Mouse (Mus musculus): ENCODE measurements around the gene Rnf19b. TPM values are rescaled to one million over a fixed set of nuclear protein-coding genes. Genes with fewer than 3 reads are reported as not detected.

Gene Rnf19b
- polyA plus RNA-seq, 1 experiment = 15.5 TPM

DNA sequence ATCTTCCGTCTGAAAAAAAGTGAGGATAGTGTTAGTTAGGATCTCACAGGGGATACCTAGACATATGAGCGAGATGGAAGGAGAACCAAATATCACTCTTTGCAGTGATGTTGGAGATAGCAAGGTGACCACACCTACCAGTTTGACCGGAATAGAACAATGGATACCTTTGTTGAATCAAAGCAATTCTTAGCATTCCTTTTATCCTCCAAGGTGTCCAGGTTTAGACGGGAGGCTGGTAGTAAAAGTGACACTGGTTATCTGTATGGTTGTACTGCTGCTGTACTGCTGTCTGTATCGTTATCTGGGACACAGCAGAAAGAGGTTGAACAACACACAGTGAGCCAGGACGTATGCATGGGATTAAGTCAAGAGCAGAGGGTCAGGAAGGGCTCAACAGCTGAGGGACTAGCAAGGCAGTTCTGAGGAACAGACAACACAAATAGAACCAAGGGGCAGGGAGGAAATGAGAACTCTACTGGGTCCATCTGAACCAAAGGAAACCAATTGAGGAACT lies 7.1 kb upstream of the Rnf19b start:
- Histone ChIP-seq H3K27ac (replicated peaks; ENCODE audit: low read depth, low read length) (no peak overlapping the region), H3K4me3 (ENCODE audit: insufficient read depth, low read depth, low read length) (no peak overlapping the region), H3K4me1 (ENCODE audit: control insufficient read depth, insufficient read depth, insufficient read length, low read length) (peaks cover 2% of the 10 kb centered on the region; the same call in 1 of the 2 replicates)

DNA sequence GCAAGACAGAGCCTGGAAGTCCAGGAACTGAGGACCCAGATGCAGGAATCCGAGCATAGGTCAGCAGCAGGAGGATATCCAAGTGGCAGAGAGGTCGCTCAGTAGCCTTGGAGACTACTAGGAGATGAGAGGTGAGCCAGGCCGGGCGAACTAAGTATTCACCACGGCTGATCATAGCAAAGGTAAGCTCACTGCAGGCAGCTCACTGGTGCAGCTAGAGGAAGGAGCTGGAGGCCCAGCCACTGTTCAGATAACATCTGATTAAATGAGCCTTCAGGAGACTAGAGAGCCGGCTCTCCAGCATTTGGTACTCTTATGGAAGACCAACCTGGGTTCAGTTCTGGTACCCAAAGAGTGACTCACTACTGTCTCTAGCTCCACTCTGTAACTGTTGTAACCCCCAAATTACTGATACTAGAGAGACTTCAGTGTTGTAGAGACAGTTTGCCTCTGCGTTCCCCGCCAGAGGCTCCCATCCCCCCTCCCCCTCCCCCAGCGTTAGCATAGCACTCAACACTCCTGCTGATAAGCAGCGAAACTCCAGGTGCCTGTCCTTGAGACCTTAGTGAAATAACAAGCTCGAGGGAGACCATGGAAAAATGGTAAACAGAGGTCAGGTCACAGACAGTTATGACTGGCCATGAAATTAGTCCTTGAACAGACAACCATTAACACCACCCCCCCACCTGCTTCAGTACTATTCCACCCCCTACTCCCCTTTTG lies 6.4 kb upstream of the Rnf19b start:
- Histone ChIP-seq H3K27ac (replicated peaks; ENCODE audit: low read depth, low read length) (no peak overlapping the region), H3K4me3 (ENCODE audit: insufficient read depth, low read depth, low read length) (no peak overlapping the region), H3K4me1 (ENCODE audit: control insufficient read depth, insufficient read depth, insufficient read length, low read length) (peaks cover 2% of the 10 kb centered on the region; the same call in 1 of the 2 replicates)

DNA sequence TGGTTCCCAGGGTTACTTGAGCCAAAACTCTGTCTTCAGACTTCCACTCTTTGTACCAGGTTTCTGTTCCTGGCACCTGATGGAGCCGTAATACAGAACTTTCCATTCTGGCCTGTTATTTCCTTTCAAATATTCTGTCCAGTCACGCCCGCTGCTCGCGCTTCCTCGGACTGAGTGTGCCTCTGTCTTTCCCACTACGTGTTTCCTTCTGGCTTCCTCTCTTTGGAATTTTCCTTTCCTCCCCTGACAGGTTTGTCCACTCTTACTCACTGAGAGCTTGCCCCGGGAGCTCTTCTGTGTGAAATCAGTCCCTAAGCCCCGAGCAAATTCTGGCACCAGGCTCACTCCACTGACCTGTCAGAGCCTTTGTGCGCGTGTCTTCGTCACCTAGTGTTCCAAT lies 3.3 kb upstream of the Rnf19b start:
- H3K4me1 ChIP-seq (ENCODE audit: control insufficient read depth, insufficient read depth, insufficient read length, low read length) = peaks cover 6% of the 10 kb centered on the region; the same call in 1 of the 2 replicates
- H3K27ac ChIP-seq (replicated peaks; ENCODE audit: low read depth, low read length) = no peak overlapping the region
- no peak overlapping the region for H3K4me3 ChIP-seq (ENCODE audit: insufficient read depth, low read depth, low read length)

DNA sequence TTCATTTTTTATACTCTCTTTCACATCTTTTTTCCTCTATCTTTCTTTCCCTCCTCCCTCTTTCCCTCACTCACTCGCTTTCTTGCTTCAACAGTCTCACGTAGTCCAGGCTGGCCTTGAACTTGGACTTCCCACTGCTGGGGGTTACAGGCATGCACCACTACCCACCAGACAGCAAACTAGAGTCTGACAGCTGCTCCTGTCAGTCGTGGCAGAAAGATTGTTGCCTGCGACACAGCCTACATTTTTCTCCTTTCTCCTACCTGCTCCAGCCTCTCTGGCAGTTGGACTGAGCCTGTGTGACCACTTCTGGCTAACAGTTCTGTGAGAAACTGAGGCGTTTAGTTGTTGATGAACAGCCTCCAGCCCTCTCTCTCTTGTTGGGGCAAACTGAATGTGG lies 2.5 kb upstream of the Rnf19b start:
- no peak overlapping the region for H3K27ac ChIP-seq (replicated peaks; ENCODE audit: low read depth, low read length)

DNA sequence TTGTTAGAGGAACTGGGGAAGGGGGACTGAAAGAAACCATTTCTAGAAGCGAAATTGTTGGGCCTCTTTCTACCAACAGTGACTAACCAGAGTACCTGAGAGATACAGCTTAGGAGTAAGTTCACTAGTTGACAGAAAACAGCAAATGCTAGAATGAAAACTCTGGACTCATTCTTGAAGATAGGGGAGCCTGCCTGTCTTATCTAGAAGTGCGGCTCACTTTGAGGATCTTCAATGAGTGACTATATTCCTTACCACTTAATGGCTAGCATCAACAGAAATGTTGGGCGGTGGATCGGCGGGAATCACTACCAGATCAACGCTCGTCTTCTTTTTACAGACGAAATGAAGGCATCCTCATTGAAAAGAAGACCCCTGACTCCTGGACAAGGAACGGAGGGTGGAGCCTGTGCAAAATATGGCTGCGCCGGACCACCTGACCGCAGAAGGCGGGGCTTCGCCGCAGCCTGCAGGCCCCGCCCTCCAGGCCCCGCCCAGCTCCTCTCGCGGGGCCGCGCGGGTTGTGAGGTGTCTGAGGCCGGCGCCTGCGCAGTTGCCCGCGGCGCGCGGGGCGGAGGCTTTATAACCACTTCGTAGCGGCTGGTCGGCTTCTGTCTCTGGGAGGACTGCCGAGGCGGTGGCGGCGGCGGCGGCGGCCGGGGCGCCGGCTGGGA lies 401 bp upstream of the Rnf19b start:
- Histone ChIP-seq H3K4me1 (ENCODE audit: control insufficient read depth, insufficient read depth, insufficient read length, low read length) (peaks cover 11% of the 10 kb centered on the region; the same call in 1 of the 2 replicates), H3K4me3 (ENCODE audit: insufficient read depth, low read depth, low read length) (peak overlapping the region; percentile 96), H3K27ac (replicated peaks; ENCODE audit: low read depth, low read length) (peak overlapping the region; percentile 27; the same call in 1 of the 2 replicates)

More for the DNA sequence above, 2.5 kb upstream of the Rnf19b start:
- no peak overlapping the region for H3K4me3 ChIP-seq (ENCODE audit: insufficient read depth, low read depth, low read length)
- peaks cover 9% of the 10 kb centered on the region; the same call in 1 of the 2 replicates for H3K4me1 ChIP-seq (ENCODE audit: control insufficient read depth, insufficient read depth, insufficient read length, low read length)

DNA sequence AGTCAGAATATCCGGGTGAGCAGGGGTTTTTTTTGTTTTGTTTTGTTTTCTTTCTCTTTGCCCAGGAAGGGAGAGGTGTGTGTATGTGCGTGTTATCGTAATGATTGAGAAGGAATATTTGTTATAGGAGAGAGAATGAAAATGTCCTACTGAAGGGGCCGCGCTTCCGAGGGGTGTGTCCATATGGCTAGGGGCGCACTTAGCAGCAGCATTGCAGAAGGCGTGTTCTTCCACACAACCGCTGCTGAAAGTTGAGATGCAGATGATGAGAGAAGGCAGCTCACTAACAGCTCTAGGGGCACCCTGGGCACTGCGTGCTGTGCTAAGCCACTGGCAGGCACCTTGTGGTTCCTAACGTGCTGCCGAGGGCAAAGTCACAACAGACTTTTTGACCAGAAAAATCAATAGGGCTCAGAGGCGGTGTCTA lies 1.1 kb downstream of the Rnf19b start:
- Histone ChIP-seq H3K4me3 (ENCODE audit: insufficient read depth, low read depth, low read length) (peak overlapping the region; percentile 96), H3K27ac (replicated peaks; ENCODE audit: low read depth, low read length) (peak overlapping the region; percentile 20; the same call in 1 of the 2 replicates)

DNA sequence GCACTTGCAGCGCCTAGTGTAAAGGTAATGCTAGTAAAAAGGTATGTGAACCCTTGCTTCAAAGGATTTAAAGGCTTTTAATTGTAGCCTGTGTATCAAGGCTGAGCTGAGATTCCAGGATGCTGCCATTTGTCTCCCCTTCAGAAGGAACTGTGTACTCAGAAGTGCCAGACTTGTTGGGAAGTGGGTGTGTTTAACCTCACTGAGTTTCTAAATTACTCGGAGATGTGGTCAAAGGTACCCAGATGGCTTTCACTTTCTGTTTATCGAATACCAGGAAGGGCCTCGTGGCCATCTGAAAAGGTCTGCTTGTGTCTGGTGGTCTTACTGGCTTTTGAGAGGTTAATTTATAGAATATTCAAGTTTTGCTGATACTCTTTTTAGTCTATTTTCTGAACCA lies 1.9 kb downstream of the Rnf19b start:
- Histone ChIP-seq H3K4me3 (ENCODE audit: insufficient read depth, low read depth, low read length) (peak overlapping the region; percentile 96), H3K4me1 (ENCODE audit: control insufficient read depth, insufficient read depth, insufficient read length, low read length) (peaks cover 11% of the 10 kb centered on the region; the same call in 1 of the 2 replicates), H3K27ac (replicated peaks; ENCODE audit: low read depth, low read length) (peak overlapping the region; percentile 58)

More for the DNA sequence above, 1.1 kb downstream of the Rnf19b start:
- peaks cover 11% of the 10 kb centered on the region; the same call in 1 of the 2 replicates for H3K4me1 ChIP-seq (ENCODE audit: control insufficient read depth, insufficient read depth, insufficient read length, low read length)

DNA sequence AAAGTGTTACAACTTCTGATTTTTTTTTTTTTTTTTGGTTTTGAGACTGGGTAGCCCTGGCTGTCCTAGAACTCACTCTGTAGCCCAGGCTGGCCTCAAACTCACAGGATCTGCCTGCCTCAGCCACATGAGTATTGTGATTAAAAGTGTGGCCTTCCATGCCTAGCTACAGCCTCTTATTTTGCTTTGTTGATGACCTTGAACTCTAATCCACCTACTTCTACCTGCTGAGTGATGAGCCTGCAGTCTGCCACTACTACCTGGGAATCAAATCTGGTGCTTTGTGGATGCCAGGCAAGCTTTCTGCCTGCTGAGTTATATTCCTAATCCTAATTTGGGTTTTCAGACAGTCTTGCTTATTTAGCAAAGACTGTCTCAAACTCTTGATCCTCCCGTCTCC lies 3.4 kb downstream of the Rnf19b start:
- Histone ChIP-seq H3K4me3 (ENCODE audit: insufficient read depth, low read depth, low read length) (no peak overlapping the region), H3K4me1 (ENCODE audit: control insufficient read depth, insufficient read depth, insufficient read length, low read length) (peaks cover 11% of the 10 kb centered on the region; the same call in 1 of the 2 replicates), H3K27ac (replicated peaks; ENCODE audit: low read depth, low read length) (no peak overlapping the region)

DNA sequence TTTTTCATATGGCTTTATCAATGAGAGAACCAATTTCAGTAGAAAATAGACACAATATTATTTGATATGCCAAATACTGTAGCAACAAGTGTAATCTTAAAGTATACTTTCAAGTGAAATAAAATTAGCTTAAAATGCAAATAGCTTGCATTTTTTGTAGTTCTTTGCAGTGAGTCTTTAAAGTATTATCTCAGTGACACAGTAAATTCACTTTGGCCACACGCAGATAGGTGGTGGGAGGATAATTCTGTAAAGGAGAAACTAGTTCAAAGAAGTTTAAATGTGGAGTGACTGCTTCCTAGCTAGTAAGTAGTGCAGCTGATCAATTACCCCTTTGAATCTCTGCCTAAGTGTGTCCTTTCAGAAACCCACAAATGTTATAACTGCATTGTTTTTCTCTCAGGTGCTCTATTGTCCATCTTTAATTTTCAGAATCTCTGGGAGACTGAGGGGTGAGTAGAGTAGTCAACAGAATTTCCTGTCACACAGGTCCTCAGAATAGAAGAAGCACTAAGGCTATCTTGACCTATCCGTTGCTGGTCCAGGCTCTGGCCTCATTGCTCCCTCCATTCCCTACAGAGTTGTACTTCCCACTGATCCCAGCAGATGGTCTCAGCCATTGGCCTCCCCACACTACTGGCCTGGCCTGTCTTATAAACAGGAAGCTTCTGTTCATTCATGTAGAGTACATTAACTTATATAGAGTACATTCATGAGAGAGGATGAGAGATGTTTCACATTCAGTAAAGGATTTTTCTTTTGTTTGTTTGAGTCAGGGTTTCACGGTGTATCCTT lies 4.4 kb downstream of the Rnf19b start:
- H3K4me1 ChIP-seq (ENCODE audit: control insufficient read depth, insufficient read depth, insufficient read length, low read length) = peaks cover 13% of the 10 kb centered on the region; the same call in 1 of the 2 replicates
- H3K4me3 ChIP-seq (ENCODE audit: insufficient read depth, low read depth, low read length) = no peak overlapping the region
- no peak overlapping the region for H3K27ac ChIP-seq (replicated peaks; ENCODE audit: low read depth, low read length)

DNA sequence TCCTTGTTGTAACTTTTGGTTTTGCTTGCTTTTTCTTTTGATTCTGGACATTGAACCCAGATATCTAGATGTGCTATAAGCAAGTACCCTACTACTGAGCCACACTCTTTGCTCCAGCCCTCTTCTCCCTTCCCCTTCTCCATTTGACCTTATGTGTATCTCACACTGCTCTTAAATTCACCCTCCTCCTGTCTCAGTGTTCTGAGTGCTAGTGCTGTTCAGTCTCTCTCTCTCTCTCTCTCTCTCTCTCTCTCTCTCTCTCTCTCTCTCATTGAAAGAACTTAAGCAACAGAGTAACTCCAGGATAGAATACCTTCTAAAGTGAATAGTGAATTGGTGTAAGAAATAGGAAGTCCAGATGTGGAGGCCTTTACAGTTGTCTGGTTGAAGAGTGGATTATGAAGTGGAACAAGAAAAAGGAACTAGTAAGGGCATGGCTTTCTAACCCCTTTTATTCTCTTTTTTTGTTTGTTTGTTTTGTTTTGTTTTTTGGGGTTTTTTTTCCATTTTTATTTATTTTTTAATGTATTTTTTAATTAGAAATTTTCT lies 7.7 kb downstream of the Rnf19b start:
- Histone ChIP-seq H3K4me3 (ENCODE audit: insufficient read depth, low read depth, low read length) (no peak overlapping the region), H3K4me1 (ENCODE audit: control insufficient read depth, insufficient read depth, insufficient read length, low read length) (peaks cover 12% of the 10 kb centered on the region; the same call in 1 of the 2 replicates), H3K27ac (replicated peaks; ENCODE audit: low read depth, low read length) (no peak overlapping the region)

DNA sequence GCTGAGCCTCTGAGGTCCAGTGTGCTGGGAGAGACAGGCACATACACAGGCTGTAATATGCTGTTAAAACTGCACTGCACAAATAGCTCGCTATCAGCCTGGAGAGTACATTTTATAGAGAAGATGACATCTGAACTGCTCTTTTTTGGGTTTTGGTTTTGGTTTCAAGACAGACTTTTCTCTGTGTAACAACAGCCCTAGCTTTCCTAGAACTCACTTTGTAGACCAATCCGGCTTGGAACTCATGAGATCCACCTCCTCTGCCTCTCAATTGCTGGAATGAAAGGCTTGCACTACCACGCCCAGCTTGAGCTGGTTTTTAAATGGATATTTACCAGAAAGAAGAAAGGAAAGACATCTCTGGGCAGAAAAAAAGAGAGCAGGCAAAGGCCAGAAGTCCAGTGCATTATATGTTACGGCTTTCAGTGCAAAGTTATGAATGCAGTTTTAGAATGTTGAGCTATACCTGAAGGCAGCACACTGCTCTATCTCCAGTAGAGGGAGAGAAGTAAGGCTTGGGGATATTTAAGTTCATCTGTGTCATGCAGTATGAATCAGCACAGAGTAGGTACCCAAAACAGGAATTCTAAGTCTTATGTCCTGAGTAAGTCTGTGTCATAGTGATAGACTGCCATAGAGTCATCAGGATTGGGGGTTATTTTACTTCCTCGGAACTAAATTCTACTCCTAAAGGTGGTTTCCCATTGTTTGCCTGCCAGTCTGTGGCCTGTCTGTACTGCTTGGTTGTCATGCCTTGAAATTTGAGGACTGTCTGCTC lies 9.8 kb downstream of the Rnf19b start:
- Histone ChIP-seq H3K27ac (replicated peaks; ENCODE audit: low read depth, low read length) (no peak overlapping the region), H3K4me3 (ENCODE audit: insufficient read depth, low read depth, low read length) (no peak overlapping the region), H3K4me1 (ENCODE audit: control insufficient read depth, insufficient read depth, insufficient read length, low read length) (peaks cover 7% of the 10 kb centered on the region; the same call in 1 of the 2 replicates)

DNA sequence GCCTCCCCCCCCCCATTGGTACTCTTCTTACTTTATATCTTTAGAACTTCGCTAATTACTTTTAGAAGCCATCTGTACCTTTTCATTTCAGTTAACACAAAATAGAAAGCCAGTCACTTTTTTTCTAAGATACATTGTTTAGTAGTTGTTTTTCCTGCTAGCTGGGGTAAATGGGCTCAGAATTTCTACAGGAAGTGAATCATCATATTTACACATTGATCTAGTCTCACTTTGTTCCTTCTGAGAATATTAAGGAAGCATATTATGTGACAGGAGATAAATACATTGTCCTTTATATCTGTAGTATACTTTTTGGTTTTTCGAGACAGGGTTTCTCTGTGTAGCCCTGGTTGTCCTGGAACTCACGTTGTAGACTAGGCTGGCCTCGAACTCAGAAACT lies 10.8 kb downstream of the Rnf19b start:
- no peak overlapping the region for H3K4me3 ChIP-seq (ENCODE audit: insufficient read depth, low read depth, low read length)
- peaks cover 7% of the 10 kb centered on the region; the same call in 1 of the 2 replicates for H3K4me1 ChIP-seq (ENCODE audit: control insufficient read depth, insufficient read depth, insufficient read length, low read length)
- no peak overlapping the region for H3K27ac ChIP-seq (replicated peaks; ENCODE audit: low read depth, low read length)

DNA sequence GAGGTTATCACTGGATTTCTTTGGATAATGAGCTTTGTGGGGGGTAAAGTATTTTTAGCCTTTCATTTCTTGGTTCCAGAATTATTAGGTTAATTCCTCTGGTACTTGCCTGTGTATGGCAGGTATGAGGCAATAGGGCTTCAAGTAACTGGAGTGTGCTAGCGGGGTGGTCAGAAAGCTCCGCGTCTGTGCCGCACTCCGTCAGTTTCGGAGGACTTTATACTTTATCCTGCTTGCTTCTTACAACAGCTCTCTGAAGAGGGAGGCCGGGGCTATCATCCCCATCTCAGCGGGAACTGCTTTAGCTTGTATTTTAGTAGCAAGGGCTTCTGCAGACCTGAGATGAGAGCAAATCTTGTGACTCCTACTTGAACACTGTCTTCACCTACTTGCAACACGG lies 21.1 kb downstream of the Rnf19b start:
- no peak overlapping the region for H3K27ac ChIP-seq (replicated peaks; ENCODE audit: low read depth, low read length)
- H3K4me1 ChIP-seq (ENCODE audit: control insufficient read depth, insufficient read depth, insufficient read length, low read length) = no peaks in the 10 kb centered on the region
- H3K4me3 ChIP-seq (ENCODE audit: insufficient read depth, low read depth, low read length) = no peak overlapping the region

DNA sequence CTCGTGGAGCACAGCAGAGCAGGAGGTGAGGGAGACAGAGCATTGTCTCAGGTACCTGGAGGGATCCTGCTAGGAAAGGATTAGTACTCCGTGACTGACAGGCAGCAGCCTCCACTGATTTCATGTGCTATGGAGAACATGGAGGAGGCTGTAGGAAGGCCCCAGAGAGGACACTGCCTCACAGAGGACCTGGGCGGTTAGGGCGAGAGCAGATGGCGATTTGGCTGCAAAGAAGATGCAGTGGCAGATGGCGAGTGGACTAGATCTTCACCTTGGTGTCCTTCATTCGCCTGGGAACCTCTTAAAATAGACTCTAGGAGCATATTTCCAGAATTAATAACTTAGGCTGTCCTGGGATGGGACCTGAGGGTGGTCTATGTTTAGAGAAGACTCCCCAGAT lies 23.0 kb downstream of the Rnf19b start:
- H3K4me3 ChIP-seq (ENCODE audit: insufficient read depth, low read depth, low read length) = no peak overlapping the region
- H3K4me1 ChIP-seq (ENCODE audit: control insufficient read depth, insufficient read depth, insufficient read length, low read length) = no peaks in the 10 kb centered on the region
- no peak overlapping the region for H3K27ac ChIP-seq (replicated peaks; ENCODE audit: low read depth, low read length)
